Mouse (Mus musculus) thymus, postnatal 0 days (tissue): ENCODE results near the gene Cacna1g. TPM values are rescaled to one million over a fixed set of nuclear protein-coding genes. Genes with fewer than 3 reads are reported as not detected.
A peak's percentile ranks its signal among the peaks of the same experiment; 100 is the strongest.
"Not testable (repeated sequence)": the region's sequence is repeated elsewhere in the genome, so short reads cannot be mapped to it uniquely, and the experiment has no call there.

ENCODE experiments used
- DNase-seq: peaks from one replicate; pipeline ENCODE4 v3.0.0-alpha.2; 2015; ENCODE audit warnings: low spot score
- polyA plus RNA-seq: library from polyadenylated mRNA; unstranded; fragments of >200 nt; fragmentation: Nextera tagmentation; extraction: Ambion mirVana; gene quantifications from 2 replicates; pipeline ENCODE4 v1.2.1, GENCODE M21; 2015

Gene Cacna1g
- polyA plus RNA-seq, 1 experiment from 2014 or later, result 0.21 TPM

- DNase-seq, result peak; percentile 80
Observed at GRCm38 (mm10) chr11:94404641-94405260, 69.2 kb downstream of the Cacna1g start.

GRCm38 (mm10) chr11:94404178-94404577, 69.8 kb downstream of the Cacna1g start:
- DNase-seq, result no peak

- no peak for DNase-seq
Observed at GRCm38 (mm10) chr11:94403757-94404156, 70.2 kb downstream of the Cacna1g start.

- DNase-seq, result no peak
Observed at GRCm38 (mm10) chr11:94402731-94403130, 71.3 kb downstream of the Cacna1g start.

- not testable (repeated sequence) for DNase-seq
Observed at GRCm38 (mm10) chr11:94402029-94402428, 72.0 kb downstream of the Cacna1g start.

GRCm38 (mm10) chr11:94400996-94401395, 73.0 kb downstream of the Cacna1g start:
- no peak for DNase-seq

- DNase-seq, result no peak
Observed at GRCm38 (mm10) chr11:94394107-94394506, 79.9 kb downstream of the Cacna1g start.

GRCm38 (mm10) chr11:94393490-94393889, 80.5 kb downstream of the Cacna1g start:
- DNase-seq, result not testable (repeated sequence)

GRCm38 (mm10) chr11:94392672-94393109, 81.3 kb downstream of the Cacna1g start, which contains the start of gene Abcc3:
TSS of gene Abcc3 (minus strand) at chr11:94392997.
- peak; percentile 43 for DNase-seq

- no peak for DNase-seq
Observed at GRCm38 (mm10) chr11:94391661-94392060, 82.3 kb downstream of the Cacna1g start.

GRCm38 (mm10) chr11:94390825-94391224, 83.2 kb downstream of the Cacna1g start:
- no peak for DNase-seq

GRCm38 (mm10) chr11:94389724-94390396, 84.1 kb downstream of the Cacna1g start:
- no peak for DNase-seq

- DNase-seq, result no peak
Observed at GRCm38 (mm10) chr11:94389021-94389420, 85.0 kb downstream of the Cacna1g start.

- DNase-seq, result no peak
Observed at GRCm38 (mm10) chr11:94387756-94388155, 86.2 kb downstream of the Cacna1g start.

GRCm38 (mm10) chr11:94385977-94386771, 87.8 kb downstream of the Cacna1g start:
- DNase-seq, result peak; percentile 66

- DNase-seq, result no peak
Observed at GRCm38 (mm10) chr11:94379736-94380135, 94.3 kb downstream of the Cacna1g start.

- no peak for DNase-seq
Observed at GRCm38 (mm10) chr11:94379061-94379460, 94.9 kb downstream of the Cacna1g start.

- peak; percentile 85 for DNase-seq
Observed at GRCm38 (mm10) chr11:94374276-94374948, 99.6 kb downstream of the Cacna1g start.

- DNase-seq, result peak; percentile 63
Observed at GRCm38 (mm10) chr11:94370809-94371208, 103.2 kb downstream of the Cacna1g start.

GRCm38 (mm10) chr11:94369981-94370380, 104.0 kb downstream of the Cacna1g start:
- DNase-seq, result no peak

- no peak for DNase-seq
Observed at GRCm38 (mm10) chr11:94365340-94365739, 108.7 kb downstream of the Cacna1g start.
